Mouse (Mus musculus): ENCODE measurements at regions not wholly inside any gene's neighbourhood (a gene's known extent, or its start where the extent isn't known, plus 50 kb on each side); places are given as distances from the start of the nearest gene placed in this dataset.
A peak's percentile ranks its signal among the peaks of the same experiment; 100 is the strongest.

DNA sequence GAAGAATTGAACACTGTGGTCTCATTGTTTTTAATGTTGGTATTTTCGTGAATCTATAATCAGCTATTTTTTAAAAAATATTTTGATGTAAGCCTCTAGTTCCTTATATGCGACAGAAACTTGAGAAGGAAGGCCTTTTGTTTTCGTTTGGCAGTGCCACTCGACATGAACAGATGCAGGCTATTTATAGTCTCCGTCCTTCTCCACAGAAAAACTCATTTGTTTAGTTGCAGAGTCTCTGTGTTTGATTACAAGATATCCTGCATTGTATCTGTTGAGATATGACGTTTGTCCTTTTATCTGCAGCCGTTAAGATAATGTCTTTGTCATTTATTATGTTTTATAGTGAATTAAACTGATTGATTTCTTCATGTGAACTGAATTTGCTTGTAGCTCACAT lies 116.7 kb downstream of the Dhrs2 start:
- WGBS: 39% methylated on average over 7 of the region's 7 CpGs

DNA sequence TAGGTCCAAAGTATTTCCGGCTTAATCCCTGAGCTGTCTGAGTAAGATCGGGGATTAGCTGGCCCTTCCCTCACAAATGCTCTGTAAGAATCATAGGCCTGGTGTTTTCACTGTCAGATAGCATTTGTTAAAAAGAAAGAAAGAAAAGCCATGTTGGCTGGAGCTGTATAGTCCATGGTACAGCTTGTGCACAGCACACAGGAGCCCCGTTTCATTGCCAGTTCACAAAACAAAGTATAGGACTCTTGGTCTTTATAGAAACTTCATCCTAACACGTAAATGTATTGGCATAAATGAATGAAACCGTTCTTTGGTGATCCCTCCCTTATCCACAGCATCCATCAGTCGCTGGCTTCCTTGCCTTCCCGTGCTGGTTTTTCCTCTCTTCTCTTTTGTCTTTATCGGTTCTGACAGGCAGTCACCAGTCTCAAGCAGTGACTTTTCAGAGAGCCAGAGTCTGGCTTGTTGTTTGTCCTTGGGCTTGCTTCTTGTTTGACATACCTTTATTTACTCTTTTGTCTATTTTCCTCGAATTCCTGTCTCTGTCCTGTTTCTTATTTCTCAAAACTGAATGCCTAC lies 117.3 kb downstream of the Dhrs2 start:
- WGBS: 65% methylated on average over 9 of the region's 9 CpGs

More for the DNA sequence above, 116.7 kb downstream of the Dhrs2 start:
- no peak overlapping the region for H3K9ac ChIP-seq (ENCODE audit: low read depth, low read length)
- H3K4me3 ChIP-seq (ENCODE audit: low read depth, low read length): no peak overlapping the region
- no peak for ATAC-seq (ENCODE audit: low read depth)
- H3K27me3 ChIP-seq (replicated peaks; ENCODE audit: control insufficient read depth, insufficient read depth, low read length): no peaks in the 10 kb centered on the region
- DNase-seq (ENCODE audit: low spot score): peak; percentile 66
- no peak overlapping the region for H3K4me2 ChIP-seq (ENCODE audit: low read depth, low read length)
- no peaks in the 10 kb centered on the region for H3K36me3 ChIP-seq (ENCODE audit: control insufficient read depth, insufficient read depth, low read length)
- H3K27ac ChIP-seq (replicated peaks; ENCODE audit: low read depth, low read length): peak overlapping the region; percentile 61; the same call in 1 of the 2 replicates
- H3K4me1 ChIP-seq (ENCODE audit: control insufficient read depth, insufficient read depth, low read length): no peaks in the 10 kb centered on the region
- H3K9me3 ChIP-seq (ENCODE audit: control insufficient read depth, low read length): no peaks in the 10 kb centered on the region

DNA sequence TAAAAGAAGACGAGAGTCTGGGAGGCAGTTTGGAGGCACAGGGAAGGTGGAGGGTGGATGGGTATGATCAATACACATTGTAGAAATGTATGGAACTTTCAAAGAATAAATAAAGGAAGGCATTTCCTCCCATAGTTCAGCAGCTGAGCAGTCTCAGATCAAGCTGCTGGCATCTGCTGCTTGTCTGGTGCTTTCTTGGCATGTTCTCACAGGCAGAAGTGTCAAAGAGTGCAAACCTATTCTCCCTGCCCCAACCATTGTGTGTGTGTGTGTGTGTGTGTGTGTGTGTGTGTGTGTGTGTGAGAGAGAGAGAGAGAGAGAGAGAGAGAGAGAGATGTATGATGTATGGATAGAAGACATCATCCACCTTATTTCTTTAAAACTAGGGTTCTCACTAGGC lies 121.5 kb downstream of the Dhrs2 start:
- no peaks in the 10 kb centered on the region for H3K36me3 ChIP-seq (ENCODE audit: control insufficient read depth, insufficient read depth, low read length)
- 52% methylated on average over 1 of the region's 1 CpGs for WGBS
- no peak overlapping the region for H3K4me3 ChIP-seq (ENCODE audit: low read depth, low read length)
- H3K4me2 ChIP-seq (ENCODE audit: low read depth, low read length): no peak overlapping the region
- H3K9me3 ChIP-seq (ENCODE audit: control insufficient read depth, low read length): no peaks in the 10 kb centered on the region
- no peaks in the 10 kb centered on the region for H3K4me1 ChIP-seq (ENCODE audit: control insufficient read depth, insufficient read depth, low read length)
- H3K27ac ChIP-seq (replicated peaks; ENCODE audit: low read depth, low read length): no peak overlapping the region
- H3K27me3 ChIP-seq (replicated peaks; ENCODE audit: control insufficient read depth, insufficient read depth, low read length): no peaks in the 10 kb centered on the region
- DNase-seq (ENCODE audit: low spot score): no peak
- ATAC-seq (ENCODE audit: low read depth): no peak
- H3K9ac ChIP-seq (ENCODE audit: low read depth, low read length): no peak overlapping the region

More for the DNA sequence above, 117.3 kb downstream of the Dhrs2 start:
- Histone ChIP-seq H3K4me3 (ENCODE audit: low read depth, low read length) (no peak overlapping the region), H3K4me2 (ENCODE audit: low read depth, low read length) (no peak overlapping the region), H3K9ac (ENCODE audit: low read depth, low read length) (no peak overlapping the region), H3K4me1 (ENCODE audit: control insufficient read depth, insufficient read depth, low read length) (no peaks in the 10 kb centered on the region), H3K9me3 (ENCODE audit: control insufficient read depth, low read length) (no peaks in the 10 kb centered on the region), H3K27me3 (replicated peaks; ENCODE audit: control insufficient read depth, insufficient read depth, low read length) (no peaks in the 10 kb centered on the region), H3K27ac (replicated peaks; ENCODE audit: low read depth, low read length) (0 out of 2 replicates have a peak overlapping the region, but pooled peaks have one; percentile 22), H3K36me3 (ENCODE audit: control insufficient read depth, insufficient read depth, low read length) (no peaks in the 10 kb centered on the region)
- ATAC-seq (ENCODE audit: low read depth): no peak
- DNase-seq (ENCODE audit: low spot score): peak; percentile 14

DNA sequence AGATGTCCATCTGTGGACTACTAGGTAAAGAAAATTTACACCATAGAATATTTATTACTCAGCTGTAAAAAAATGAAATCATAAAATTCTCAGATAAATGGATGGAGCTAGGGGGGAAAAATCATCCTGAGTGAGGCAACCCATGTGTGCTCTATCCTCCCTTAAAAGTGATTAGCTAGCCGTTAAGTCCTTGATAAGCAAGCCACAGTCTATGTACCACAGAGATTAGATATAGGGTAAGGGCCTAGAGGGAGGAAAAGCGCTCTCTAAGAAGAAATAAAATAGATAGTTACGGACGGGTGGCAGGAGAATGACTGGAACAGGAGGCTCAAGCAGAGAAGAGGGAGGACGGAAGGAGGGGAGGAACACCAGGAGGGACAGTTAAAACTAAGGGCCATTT lies 122.1 kb downstream of the Dhrs2 start:
- Histone ChIP-seq H3K27me3 (replicated peaks; ENCODE audit: control insufficient read depth, insufficient read depth, low read length) (no peaks in the 10 kb centered on the region), H3K4me1 (ENCODE audit: control insufficient read depth, insufficient read depth, low read length) (no peaks in the 10 kb centered on the region), H3K9me3 (ENCODE audit: control insufficient read depth, low read length) (no peaks in the 10 kb centered on the region), H3K36me3 (ENCODE audit: control insufficient read depth, insufficient read depth, low read length) (no peaks in the 10 kb centered on the region), H3K9ac (ENCODE audit: low read depth, low read length) (no peak overlapping the region), H3K4me2 (ENCODE audit: low read depth, low read length) (no peak overlapping the region), H3K4me3 (ENCODE audit: low read depth, low read length) (no peak overlapping the region), H3K27ac (replicated peaks; ENCODE audit: low read depth, low read length) (no peak overlapping the region)
- 84% methylated on average over 5 of the region's 5 CpGs for WGBS
- ATAC-seq (ENCODE audit: low read depth) (no peak), DNase-seq (ENCODE audit: low spot score) (no peak)

DNA sequence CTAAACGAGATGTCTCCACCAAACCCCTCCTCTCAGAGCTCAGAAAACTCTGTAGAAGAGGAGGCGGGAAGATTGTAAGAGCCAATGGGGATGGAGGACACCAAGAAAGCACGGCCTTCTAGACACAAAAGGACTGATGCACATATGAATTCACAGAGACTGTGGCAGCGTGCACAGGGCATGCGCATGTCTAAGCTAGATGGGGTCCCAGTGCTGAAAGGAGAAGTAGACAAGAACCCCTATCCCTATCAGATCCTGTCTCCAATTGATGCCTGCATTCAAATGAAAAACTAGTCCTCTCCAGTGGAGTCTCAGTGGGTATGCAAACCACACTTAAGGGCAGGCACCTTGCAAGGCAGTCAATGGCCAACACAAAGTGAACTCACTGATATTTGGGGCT lies 123.3 kb downstream of the Dhrs2 start:
- 87% methylated on average over 5 of the region's 5 CpGs for WGBS
- Histone ChIP-seq H3K9me3 (ENCODE audit: control insufficient read depth, low read length) (no peaks in the 10 kb centered on the region), H3K27me3 (replicated peaks; ENCODE audit: control insufficient read depth, insufficient read depth, low read length) (no peaks in the 10 kb centered on the region), H3K36me3 (ENCODE audit: control insufficient read depth, insufficient read depth, low read length) (no peaks in the 10 kb centered on the region), H3K27ac (replicated peaks; ENCODE audit: low read depth, low read length) (no peak overlapping the region), H3K4me3 (ENCODE audit: low read depth, low read length) (no peak overlapping the region), H3K9ac (ENCODE audit: low read depth, low read length) (no peak overlapping the region), H3K4me1 (ENCODE audit: control insufficient read depth, insufficient read depth, low read length) (no peaks in the 10 kb centered on the region), H3K4me2 (ENCODE audit: low read depth, low read length) (no peak overlapping the region)
- ATAC-seq (ENCODE audit: low read depth) (no peak), DNase-seq (ENCODE audit: low spot score) (no peak)

DNA sequence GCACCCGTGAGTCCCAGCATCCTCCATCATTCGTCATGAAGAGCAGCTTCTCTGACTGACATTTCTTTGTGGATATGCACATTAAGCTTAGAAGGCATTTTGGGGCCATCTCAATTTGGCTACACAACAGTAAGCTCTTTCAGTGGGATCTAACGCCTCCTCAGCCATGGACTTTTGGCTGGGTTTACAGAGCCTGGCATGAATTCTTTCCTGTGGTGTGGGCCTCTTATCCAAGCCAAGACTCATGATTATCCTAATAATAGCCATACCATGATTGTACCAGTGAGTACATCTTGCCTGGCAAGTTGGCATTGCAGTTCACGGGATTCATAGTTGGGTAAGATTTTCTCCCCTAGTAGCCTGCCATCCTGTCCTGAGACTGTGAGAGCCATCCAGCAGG lies 126.3 kb downstream of the Dhrs2 start:
- 84% methylated on average over 4 of the region's 4 CpGs for WGBS
- no peak for DNase-seq (ENCODE audit: low spot score)
- Histone ChIP-seq H3K4me3 (ENCODE audit: low read depth, low read length) (no peak overlapping the region), H3K4me1 (ENCODE audit: control insufficient read depth, insufficient read depth, low read length) (no peaks in the 10 kb centered on the region), H3K4me2 (ENCODE audit: low read depth, low read length) (no peak overlapping the region), H3K9me3 (ENCODE audit: control insufficient read depth, low read length) (no peaks in the 10 kb centered on the region), H3K27me3 (replicated peaks; ENCODE audit: control insufficient read depth, insufficient read depth, low read length) (no peaks in the 10 kb centered on the region), H3K9ac (ENCODE audit: low read depth, low read length) (no peak overlapping the region), H3K27ac (replicated peaks; ENCODE audit: low read depth, low read length) (no peak overlapping the region), H3K36me3 (ENCODE audit: control insufficient read depth, insufficient read depth, low read length) (no peaks in the 10 kb centered on the region)
- ATAC-seq (ENCODE audit: low read depth): no peak

DNA sequence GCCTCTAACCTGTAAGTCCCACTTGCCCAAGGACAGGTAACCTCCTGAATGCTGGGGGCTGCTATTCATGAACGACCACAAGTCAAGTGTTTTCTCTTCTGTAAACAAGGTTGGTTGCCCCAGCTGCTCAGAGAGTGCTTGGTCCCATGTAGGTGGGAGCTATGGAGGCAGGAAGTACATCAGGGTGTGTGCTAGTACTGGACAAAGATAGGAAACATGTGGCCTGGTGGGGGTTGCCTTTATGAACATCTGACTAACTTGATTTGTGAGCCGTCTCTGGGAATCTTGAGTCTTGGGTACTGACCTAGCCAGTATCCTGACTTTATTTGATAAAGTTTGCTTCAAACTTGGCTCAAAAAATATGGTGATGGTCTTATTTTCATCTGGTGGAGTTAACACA lies 121.3 kb upstream of the Dhrs4 start:
- no peak for DNase-seq (ENCODE audit: low spot score)
- Histone ChIP-seq H3K4me3 (ENCODE audit: low read depth, low read length) (no peak overlapping the region), H3K4me1 (ENCODE audit: control insufficient read depth, insufficient read depth, low read length) (no peaks in the 10 kb centered on the region), H3K9me3 (ENCODE audit: control insufficient read depth, low read length) (no peaks in the 10 kb centered on the region), H3K27me3 (replicated peaks; ENCODE audit: control insufficient read depth, insufficient read depth, low read length) (no peaks in the 10 kb centered on the region), H3K4me2 (ENCODE audit: low read depth, low read length) (no peak overlapping the region), H3K36me3 (ENCODE audit: control insufficient read depth, insufficient read depth, low read length) (no peaks in the 10 kb centered on the region), H3K27ac (replicated peaks; ENCODE audit: low read depth, low read length) (no peak overlapping the region), H3K9ac (ENCODE audit: low read depth, low read length) (no peak overlapping the region)
- no peak for ATAC-seq (ENCODE audit: low read depth)
- WGBS: 76% methylated on average over 2 of the region's 2 CpGs

DNA sequence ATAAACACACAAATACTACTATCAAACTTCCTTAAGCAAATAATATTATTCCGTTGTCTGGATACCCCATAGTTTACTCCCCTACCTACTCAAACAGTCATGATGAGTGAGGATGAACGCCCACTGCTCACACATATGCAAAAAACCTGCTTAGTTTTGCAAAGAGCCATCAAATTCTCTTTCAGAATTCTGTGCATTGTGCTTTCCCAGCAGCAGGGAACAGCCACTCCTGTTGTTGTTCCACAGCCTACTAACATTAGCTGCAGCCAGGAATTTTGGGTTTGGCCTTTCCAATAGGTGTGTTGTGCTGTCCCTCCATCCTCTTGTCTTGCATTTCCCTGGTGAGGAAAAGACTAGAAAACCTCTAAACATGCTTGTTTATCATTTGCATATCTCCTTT lies 120.1 kb upstream of the Dhrs4 start:
- H3K27ac ChIP-seq (replicated peaks; ENCODE audit: low read depth, low read length): no peak overlapping the region
- 73% methylated on average over 2 of the region's 2 CpGs for WGBS
- no peaks in the 10 kb centered on the region for H3K36me3 ChIP-seq (ENCODE audit: control insufficient read depth, insufficient read depth, low read length)
- no peak overlapping the region for H3K9ac ChIP-seq (ENCODE audit: low read depth, low read length)
- H3K4me3 ChIP-seq (ENCODE audit: low read depth, low read length): no peak overlapping the region
- no peak overlapping the region for H3K4me2 ChIP-seq (ENCODE audit: low read depth, low read length)
- no peak for ATAC-seq (ENCODE audit: low read depth)
- no peaks in the 10 kb centered on the region for H3K9me3 ChIP-seq (ENCODE audit: control insufficient read depth, low read length)
- H3K4me1 ChIP-seq (ENCODE audit: control insufficient read depth, insufficient read depth, low read length): peaks cover 11% of the 10 kb centered on the region; the same call in 1 of the 2 replicates
- H3K27me3 ChIP-seq (replicated peaks; ENCODE audit: control insufficient read depth, insufficient read depth, low read length): no peaks in the 10 kb centered on the region
- DNase-seq (ENCODE audit: low spot score): no peak

DNA sequence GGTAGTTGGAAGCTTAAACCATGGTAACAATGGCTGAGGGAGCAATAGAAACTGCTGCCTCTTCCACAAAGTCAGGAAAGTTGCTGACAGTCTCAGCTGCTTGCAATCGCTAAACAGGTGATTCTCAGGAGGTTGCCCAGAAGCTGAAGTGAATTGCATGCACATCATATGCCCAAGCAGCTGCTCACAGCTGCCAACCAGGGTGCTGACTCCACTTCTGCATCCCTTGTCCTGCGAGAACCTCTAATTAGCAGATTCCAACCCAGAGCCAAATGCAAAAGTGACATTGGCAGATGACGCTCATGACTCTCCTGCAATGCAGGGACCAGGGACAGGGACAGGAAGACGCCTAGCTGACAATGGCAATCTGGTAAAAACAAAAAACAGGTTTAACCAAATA lies 116.2 kb upstream of the Dhrs4 start:
- H3K9ac ChIP-seq (ENCODE audit: low read depth, low read length): no peak overlapping the region
- H3K36me3 ChIP-seq (ENCODE audit: control insufficient read depth, insufficient read depth, low read length): no peaks in the 10 kb centered on the region
- WGBS: 59% methylated on average over 4 of the region's 4 CpGs
- peak; percentile 53 for DNase-seq (ENCODE audit: low spot score)
- peaks cover 12% of the 10 kb centered on the region; the same call in 1 of the 2 replicates for H3K4me1 ChIP-seq (ENCODE audit: control insufficient read depth, insufficient read depth, low read length)
- no peaks in the 10 kb centered on the region for H3K27me3 ChIP-seq (replicated peaks; ENCODE audit: control insufficient read depth, insufficient read depth, low read length)
- H3K4me2 ChIP-seq (ENCODE audit: low read depth, low read length): no peak overlapping the region
- H3K9me3 ChIP-seq (ENCODE audit: control insufficient read depth, low read length): no peaks in the 10 kb centered on the region
- H3K4me3 ChIP-seq (ENCODE audit: low read depth, low read length): no peak overlapping the region
- no peak for ATAC-seq (ENCODE audit: low read depth)
- no peak overlapping the region for H3K27ac ChIP-seq (replicated peaks; ENCODE audit: low read depth, low read length)
